Mouse (Mus musculus) left cerebral cortex, postnatal 10 days (tissue): ENCODE results near the gene Ubb. TPM values are rescaled to one million over a fixed set of nuclear protein-coding genes. Genes with fewer than 3 reads are reported as not detected.
"Not testable (repeated sequence)": the region's sequence is repeated elsewhere in the genome, so short reads cannot be mapped to it uniquely, and the experiment has no call there.

Experiments used
- DNase-seq, 2 experiments: peaks; one replicate each; pipeline ENCODE4 v3.0.0; 2021 to 2022; ENCODE audit warnings: low spot score in 2 of 2, mixed read lengths in 1 of 2; ENCODE audit errors: extremely low spot score in 1 of 2
- intact Hi-C: fragments of 180-260 bp; cut with DNase I; formaldehyde crosslinking; loops from one replicate; pipeline ENCODE4 v1.15.1; 2025
- total RNA-seq, 2 experiments: library from RNA; stranded (reverse); gene quantifications; 2 replicates each; pipeline ENCODE4 v1.2.3; 2021

Gene Ubb
- 1,000 to 10,000 TPM; 1,760 to 1,780 TPM for total RNA-seq

- DNase-seq = peak; percentile 100
- intact Hi-C loops = loop anchor here (2.0 kb wide), 2 partner anchors 52 to 94 kb away; no protein-coding TSS in a partner anchor
These were observed at the start of gene Ubb for GRCm38 (mm10) chr11:62550727-62551225. TSS of gene Ubb (plus strand) at chr11:62551171.

- intact Hi-C loops = no loop called here
- DNase-seq = no peak
These were observed 43.3 kb upstream of the Ubb start for GRCm38 (mm10) chr11:62507683-62508082.

- intact Hi-C loops, DNase-seq: not testable (repeated sequence)
These were observed 42.6 kb upstream of the Ubb start for GRCm38 (mm10) chr11:62508365-62508764.

- intact Hi-C loops = not testable (repeated sequence)
These were observed 42.2 kb upstream of the Ubb start for GRCm38 (mm10) chr11:62508816-62509215.

GRCm38 (mm10) chr11:62509571-62509970 is 41.4 kb upstream of the Ubb start:
- DNase-seq = no peak
- intact Hi-C loops = no loop called here

More at GRCm38 (mm10) chr11:62508816-62509215, 42.2 kb upstream of the Ubb start:
- not testable (repeated sequence) for DNase-seq

- no peak for DNase-seq
- intact Hi-C loops = no loop called here
These were observed 40.0 kb upstream of the Ubb start for GRCm38 (mm10) chr11:62510956-62511355.

GRCm38 (mm10) chr11:62511444-62512202 is 39.3 kb upstream of the Ubb start:
- intact Hi-C loops = no loop called here

GRCm38 (mm10) chr11:62512529-62513080 is 38.4 kb upstream of the Ubb start:
- intact Hi-C loops = no loop called here
- no peak for DNase-seq

More at GRCm38 (mm10) chr11:62511444-62512202, 39.3 kb upstream of the Ubb start:
- no peak for DNase-seq

- intact Hi-C loops = no loop called here
- no peak for DNase-seq
These were observed 37.7 kb upstream of the Ubb start for GRCm38 (mm10) chr11:62513311-62513710.

GRCm38 (mm10) chr11:62518991-62519390 is 32.0 kb upstream of the Ubb start:
- intact Hi-C loops = no loop called here
- no peak for DNase-seq

- intact Hi-C loops = no loop called here
- DNase-seq = no peak
These were observed 28.7 kb upstream of the Ubb start for GRCm38 (mm10) chr11:62522283-62522682.

GRCm38 (mm10) chr11:62537089-62537488 is 13.9 kb upstream of the Ubb start:
- intact Hi-C loops = loop anchor here (5.0 kb wide), 1 partner anchor 80 kb away; the partner anchor contains the start of genes Ncor1 and Pigl
- no peak for DNase-seq

GRCm38 (mm10) chr11:62537590-62537989 is 13.4 kb upstream of the Ubb start:
- intact Hi-C loops = loop anchor here (5.0 kb wide), 1 partner anchor 80 kb away; the partner anchor contains the start of genes Ncor1 and Pigl
- no peak for DNase-seq

- intact Hi-C loops = loop anchor here (5.0 kb wide), 1 partner anchor 81 kb away; the partner anchor contains the start of genes Ncor1 and Pigl
These were observed 12.5 kb upstream of the Ubb start for GRCm38 (mm10) chr11:62538321-62539088.

GRCm38 (mm10) chr11:62539089-62539890 is 11.7 kb upstream of the Ubb start, which contains the start of gene Cenpv:
TSS of gene Cenpv (minus strand) at chr11:62539261.
- peak; percentile 61 to 86 for DNase-seq
- intact Hi-C loops = loop anchor here (5.0 kb wide), 1 partner anchor 82 kb away; the partner anchor contains the start of genes Ncor1 and Pigl

More at GRCm38 (mm10) chr11:62538321-62539088, 12.5 kb upstream of the Ubb start:
- peak in 1 of 2 experiments; percentile 77 for DNase-seq

GRCm38 (mm10) chr11:62540167-62540566 is 10.8 kb upstream of the Ubb start:
- intact Hi-C loops = no loop called here
- DNase-seq = no peak

- intact Hi-C loops = no loop called here
- DNase-seq = no peak
These were observed 10.0 kb upstream of the Ubb start for GRCm38 (mm10) chr11:62540969-62541368.

GRCm38 (mm10) chr11:62541581-62541980 is 9.4 kb upstream of the Ubb start:
- intact Hi-C loops = no loop called here
- DNase-seq = no peak
